Mouse (Mus musculus) macrophage (primary cell): Measurements from ENCODE around the gene Birc5. TPM values are rescaled to one million over a fixed set of nuclear protein-coding genes. Genes with fewer than 3 reads are reported as not detected.

Source experiments
- H3K27ac ChIP-seq: fragments of 350-480 bp; formaldehyde crosslinking; 2 replicates; pipeline ENCODE4 v1.9.0; 2021
- H3K36me3 ChIP-seq: fragments of 350-480 bp; formaldehyde crosslinking; 2 replicates; pipeline ENCODE4 v1.9.0; 2021; ENCODE audit errors: inconsistent target
- H3K4me3 ChIP-seq: fragments of 350-480 bp; formaldehyde crosslinking; 2 replicates; pipeline ENCODE4 v1.9.0; 2021; ENCODE audit errors: inconsistent target
- H3K79me2 ChIP-seq: fragments of 350-480 bp; formaldehyde crosslinking; 2 replicates; pipeline ENCODE4 v1.9.0; 2021; ENCODE audit errors: inconsistent target
- WGBS: methylation state at CpG from one replicate; pipeline ENCODE4 v1.1.7; 2026; ENCODE audit warnings: inconsistent platforms; ENCODE audit not compliant: missing documents; 5-methylcytosine and 5-hydroxymethylcytosine counted together
- polyA plus RNA-seq: library from polyadenylated mRNA; stranded (reverse); fragments of 250-400 nt; gene quantifications from 3 replicates; pipeline ENCODE4 v1.2.4, GENCODE M21; 2018; ENCODE audit warnings: inconsistent platforms

The Birc5 gene
- polyA plus RNA-seq, 1 experiment from 2014 or later = 21.0 TPM

DNA sequence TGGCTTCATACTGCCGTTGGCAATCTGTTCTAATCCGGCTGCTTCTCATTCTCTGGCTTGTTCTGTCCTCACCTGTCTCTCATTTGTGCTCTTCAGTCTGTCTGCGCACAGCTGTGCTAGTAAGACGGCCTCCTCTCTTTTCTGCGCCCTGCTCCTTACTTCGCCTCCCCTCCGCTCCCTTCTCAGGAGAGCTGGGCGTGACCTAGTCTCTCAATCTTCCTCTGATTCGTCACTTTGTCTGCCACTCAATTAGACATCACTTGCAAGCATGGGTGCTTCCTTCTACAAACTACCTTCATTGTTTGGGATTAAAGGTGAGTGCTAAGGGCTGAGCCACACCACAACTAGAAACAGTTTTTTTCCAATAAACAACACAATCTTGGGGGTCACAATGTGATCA is 5.2 kb downstream of the Birc5 start:
- no peak overlapping the region for H3K27ac ChIP-seq
- no peaks in the 10 kb centered on the region for H3K36me3 ChIP-seq
- H3K4me3 ChIP-seq = no peak overlapping the region
- 97% methylated on average over 9 of the region's 9 CpGs for whole genome bisulfite sequencing
- H3K79me2 ChIP-seq = peaks cover 53% of the 10 kb centered on the region

DNA sequence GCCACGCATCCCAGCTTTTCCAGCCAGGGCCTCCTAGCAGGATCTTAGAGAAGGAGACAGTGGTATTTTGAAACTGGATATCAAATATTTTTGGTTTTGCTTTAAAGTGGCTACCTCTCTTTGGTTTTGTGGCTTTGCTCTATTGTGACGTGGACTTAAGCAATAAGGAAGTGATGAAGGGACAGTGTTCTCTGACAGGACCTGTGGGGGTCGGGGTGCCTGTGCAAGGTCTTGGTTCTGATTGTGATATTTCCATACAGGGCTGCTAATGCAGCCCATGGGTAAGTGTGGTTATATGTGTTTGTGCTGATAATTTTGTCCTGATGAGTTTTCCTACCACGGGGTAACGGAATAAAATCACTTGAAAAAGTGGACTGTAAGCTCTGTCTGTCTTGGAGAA is 6.3 kb downstream of the Birc5 start:
- H3K27ac ChIP-seq = no peak overlapping the region
- 57% methylated on average over 5 of the region's 5 CpGs for WGBS
- peaks cover 42% of the 10 kb centered on the region for H3K79me2 ChIP-seq
- no peaks in the 10 kb centered on the region for H3K36me3 ChIP-seq
- no peak overlapping the region for H3K4me3 ChIP-seq

DNA sequence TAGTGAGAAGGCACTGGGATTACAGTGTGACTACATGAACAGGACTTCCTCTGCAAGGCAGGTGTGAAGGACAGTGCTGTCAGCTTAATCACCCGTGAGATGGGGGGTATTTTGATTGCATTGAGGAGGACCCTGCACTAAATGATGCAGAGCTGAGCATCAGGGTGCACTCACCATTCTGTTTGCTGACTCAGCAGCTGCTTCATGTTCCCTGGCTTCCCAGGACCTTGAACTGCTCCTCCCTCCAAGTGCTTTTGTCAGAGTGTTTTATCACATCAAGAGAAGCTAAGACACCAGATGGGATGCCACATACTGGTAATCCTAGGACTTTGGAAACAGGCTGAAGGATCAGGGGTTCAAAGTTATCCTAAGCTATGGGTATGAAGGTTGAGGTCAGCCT is 6.9 kb downstream of the Birc5 start:
- no peak overlapping the region for H3K27ac ChIP-seq
- no peak overlapping the region for H3K4me3 ChIP-seq
- peaks cover 36% of the 10 kb centered on the region for H3K79me2 ChIP-seq
- H3K36me3 ChIP-seq = no peaks in the 10 kb centered on the region
- WGBS = 85% methylated on average over 1 of the region's 1 CpGs

DNA sequence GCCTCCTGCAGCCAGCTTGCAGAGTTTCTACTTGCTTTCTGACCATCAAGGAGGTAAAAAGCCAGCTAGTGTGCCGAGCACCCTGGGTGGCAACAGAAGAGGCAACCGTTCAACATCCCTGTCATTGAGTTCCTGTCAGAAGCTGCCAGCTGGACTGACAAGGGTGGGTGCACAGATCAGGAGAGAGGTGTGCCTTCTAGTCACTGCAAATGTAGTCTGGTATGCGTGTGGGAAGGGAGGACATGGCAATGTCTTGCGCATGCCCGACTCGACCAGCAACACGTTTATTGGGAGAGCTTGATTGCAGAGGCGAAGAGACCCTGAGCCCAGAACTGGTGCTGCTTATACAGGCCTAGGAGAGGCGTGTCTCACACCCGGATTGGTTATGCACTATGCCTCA is 8.4 kb downstream of the Birc5 start:
- H3K27ac ChIP-seq = no peak overlapping the region
- H3K79me2 ChIP-seq = peaks cover 21% of the 10 kb centered on the region
- no peak overlapping the region for H3K4me3 ChIP-seq
- WGBS = 96% methylated on average over 10 of the region's 10 CpGs
- H3K36me3 ChIP-seq = no peaks in the 10 kb centered on the region

DNA sequence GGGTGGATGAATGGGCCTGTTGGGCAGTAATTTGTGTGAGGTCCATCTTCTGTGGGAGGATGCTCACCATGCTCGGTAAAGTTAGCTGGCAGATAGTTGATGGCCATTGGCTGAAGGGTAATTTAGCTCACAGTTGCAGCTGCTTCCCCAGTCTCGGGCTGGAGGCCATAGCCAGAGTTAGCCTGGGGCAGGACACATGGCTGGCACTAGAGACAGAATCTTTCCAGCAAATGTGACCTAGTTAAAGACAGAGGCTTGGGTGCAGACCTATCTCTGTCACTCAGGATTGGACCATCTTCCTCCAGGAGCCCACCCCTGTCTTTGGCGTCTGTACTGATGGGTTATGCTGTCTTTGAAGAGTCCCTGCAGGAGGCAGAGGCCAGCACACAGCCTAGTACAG is 9.3 kb downstream of the Birc5 start:
- no peak overlapping the region for H3K27ac ChIP-seq
- no peak overlapping the region for H3K4me3 ChIP-seq
- 84% methylated on average over 3 of the region's 3 CpGs for WGBS
- H3K79me2 ChIP-seq = peaks cover 12% of the 10 kb centered on the region
- no peaks in the 10 kb centered on the region for H3K36me3 ChIP-seq

DNA sequence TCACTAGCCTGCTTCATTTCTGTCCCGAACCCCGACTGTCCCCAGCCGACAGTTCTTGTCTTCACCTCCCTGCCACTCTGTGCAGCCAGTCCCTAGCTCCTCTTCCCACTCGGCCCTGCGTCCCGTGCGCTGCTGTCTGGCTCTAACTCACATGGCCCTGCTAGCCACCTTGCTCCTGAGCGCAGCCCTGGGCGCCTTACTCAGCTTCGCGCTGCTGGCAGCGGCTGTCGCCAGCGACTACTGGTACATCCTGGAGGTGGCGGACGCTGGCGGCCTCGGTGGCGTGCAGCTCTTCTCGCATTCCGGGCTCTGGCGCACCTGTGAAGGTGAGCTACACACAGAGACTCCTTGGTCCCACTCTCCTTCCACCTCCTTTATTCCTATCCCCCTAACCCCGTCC is 11.6 kb downstream of the Birc5 start, which contains the start of gene Tmem235:
Tmem235 (plus strand) TSS at position 152 of the 400 bp plus-strand sequence.
- Histone ChIP-seq H3K79me2 (no peaks in the 10 kb centered on the region), H3K36me3 (no peaks in the 10 kb centered on the region), H3K4me3 (no peak within 1 kb of the TSS), H3K27ac (no peak within 1 kb of the TSS)
- whole genome bisulfite sequencing = 11% methylated on average over 21 of the region's 23 CpGs

DNA sequence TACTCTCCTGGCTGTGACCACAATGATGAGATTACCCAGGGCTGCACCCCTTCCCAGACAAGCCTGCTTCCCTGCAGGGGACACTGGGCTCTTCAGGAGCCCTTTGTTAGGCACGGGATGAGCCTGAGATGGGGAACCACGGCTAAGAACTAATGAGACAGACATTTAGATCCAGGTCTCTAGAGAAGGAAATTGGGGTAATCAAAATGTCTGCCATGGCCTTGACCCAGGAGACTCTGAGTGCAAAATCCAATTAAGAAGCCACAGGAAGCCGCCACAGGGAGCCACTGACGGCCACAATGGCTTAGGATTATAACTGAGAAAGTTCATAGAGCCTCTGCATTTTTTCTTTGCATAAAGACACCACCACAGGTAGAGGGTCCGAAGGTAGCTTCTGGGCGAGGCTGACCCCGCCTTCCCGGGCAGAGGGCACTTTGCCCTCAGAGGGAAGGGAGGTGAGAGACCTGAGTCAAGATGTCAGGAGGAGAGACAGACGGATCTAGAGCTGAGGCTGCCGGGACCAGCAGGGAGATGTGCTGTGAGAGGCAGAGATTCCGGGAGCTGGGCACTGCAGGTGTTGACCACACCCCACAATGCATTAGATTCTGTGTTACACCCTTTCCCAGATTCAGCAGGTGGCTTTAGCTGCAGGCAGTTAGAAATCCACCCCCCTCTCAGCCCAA is 14.3 kb downstream of the Birc5 start:
- Histone ChIP-seq H3K36me3 (no peaks in the 10 kb centered on the region), H3K79me2 (no peaks in the 10 kb centered on the region), H3K4me3 (no peak overlapping the region), H3K27ac (no peak overlapping the region)
- 74% methylated on average over 11 of the region's 11 CpGs for WGBS

DNA sequence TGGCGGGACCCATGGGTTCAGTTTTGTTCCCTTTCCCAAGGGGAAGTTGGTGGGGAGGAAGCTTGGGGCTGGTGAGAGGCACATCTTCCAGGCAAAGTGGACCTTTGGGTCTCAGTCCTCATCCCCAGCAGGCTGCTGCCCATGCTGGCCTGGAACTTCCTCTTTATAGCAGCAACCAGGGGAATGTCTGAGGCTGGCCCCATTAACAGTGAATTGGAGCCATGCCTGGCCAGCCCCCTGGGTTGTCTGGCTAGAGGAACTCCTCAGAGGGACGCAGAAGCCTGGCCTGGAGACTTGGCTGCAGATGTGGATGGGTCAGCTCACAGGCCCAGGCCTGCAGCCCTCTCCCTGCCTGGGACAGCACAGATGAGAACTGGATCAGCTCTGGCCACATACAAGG is 15.8 kb downstream of the Birc5 start:
- Histone ChIP-seq H3K79me2 (no peaks in the 10 kb centered on the region), H3K4me3 (no peak overlapping the region), H3K36me3 (no peaks in the 10 kb centered on the region), H3K27ac (no peak overlapping the region)
- 17% methylated on average over 2 of the region's 2 CpGs for WGBS

DNA sequence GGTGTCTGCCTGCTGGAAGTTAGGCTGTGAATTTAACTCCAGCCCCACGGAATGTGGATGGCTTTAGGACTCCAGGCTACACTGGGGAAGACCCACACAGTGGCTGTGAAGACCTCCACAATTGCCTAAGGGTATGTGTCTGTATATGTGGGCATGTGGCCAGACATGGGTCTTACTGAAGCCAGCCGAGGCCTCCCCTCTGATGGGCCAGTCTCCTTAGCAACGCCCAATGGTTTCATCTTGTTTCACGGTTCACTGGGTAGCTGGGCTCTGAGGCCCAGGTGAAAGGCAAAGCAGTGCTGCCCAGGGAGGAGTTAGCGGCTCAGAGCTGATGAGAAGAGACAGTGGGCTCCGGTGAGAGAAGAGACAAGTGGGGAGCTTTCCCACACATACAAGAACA is 16.9 kb downstream of the Birc5 start:
- 98% methylated on average over 6 of the region's 6 CpGs for WGBS
- no peaks in the 10 kb centered on the region for H3K79me2 ChIP-seq
- H3K27ac ChIP-seq = no peak overlapping the region
- H3K36me3 ChIP-seq = no peaks in the 10 kb centered on the region
- H3K4me3 ChIP-seq = no peak overlapping the region

DNA sequence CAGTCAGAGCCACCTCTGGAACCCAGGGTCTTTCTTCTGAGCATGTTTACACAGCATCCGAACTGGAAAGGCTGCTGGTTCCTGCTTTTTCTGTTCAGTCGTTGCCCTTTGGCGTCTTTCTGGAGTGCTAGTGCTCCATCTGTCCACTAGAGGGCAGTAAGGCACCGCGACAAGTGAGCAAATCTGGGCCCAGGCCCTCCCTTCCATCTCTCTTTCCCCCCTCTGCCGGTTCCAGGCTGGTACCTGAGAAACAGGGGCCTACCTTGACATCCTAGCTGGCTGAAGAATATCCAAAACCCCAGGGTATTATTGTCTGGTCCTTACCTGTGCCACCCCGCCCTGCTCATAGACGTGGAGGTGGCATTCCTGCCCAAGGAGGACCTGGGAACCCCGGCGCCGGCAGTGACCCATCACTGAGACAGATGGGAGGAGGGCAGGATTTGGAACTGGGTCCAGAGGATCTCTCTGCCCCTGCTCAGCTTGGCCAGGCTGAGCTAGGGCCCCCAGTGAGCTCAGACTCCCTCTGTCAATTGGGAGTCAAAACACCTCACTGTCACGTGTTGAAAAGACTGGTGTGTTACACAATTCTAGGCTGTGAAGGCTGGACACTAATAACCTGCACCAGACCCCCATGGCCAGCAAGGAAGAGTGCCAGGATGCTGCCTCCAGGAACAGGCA is 21.8 kb downstream of the Birc5 start:
- H3K79me2 ChIP-seq = no peaks in the 10 kb centered on the region
- no peak overlapping the region for H3K27ac ChIP-seq
- H3K4me3 ChIP-seq = no peak overlapping the region
- H3K36me3 ChIP-seq = no peaks in the 10 kb centered on the region
- 47% methylated on average over 12 of the region's 12 CpGs for WGBS

DNA sequence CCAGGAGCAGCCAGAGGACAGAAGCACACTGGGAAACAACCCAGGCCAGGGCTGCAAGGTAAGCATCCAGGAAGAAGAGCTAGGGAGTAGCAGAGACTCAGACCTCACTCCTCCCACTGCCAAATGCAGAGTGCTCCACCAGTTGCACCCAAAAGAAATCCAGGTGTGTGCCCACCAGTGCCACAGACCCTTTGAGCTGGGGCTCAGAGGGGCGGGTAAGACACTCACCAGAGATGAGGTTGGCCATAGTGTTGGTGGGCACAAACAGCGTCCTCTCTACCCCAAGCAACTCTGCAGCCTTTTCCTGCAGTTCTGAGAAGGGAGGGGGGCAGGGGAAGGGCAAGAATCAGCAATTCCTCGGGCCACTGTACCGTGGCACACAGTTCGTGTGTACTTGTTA is 22.3 kb downstream of the Birc5 start:
- Histone ChIP-seq H3K36me3 (no peaks in the 10 kb centered on the region), H3K4me3 (no peak overlapping the region), H3K79me2 (no peaks in the 10 kb centered on the region), H3K27ac (no peak overlapping the region)
- WGBS = 67% methylated on average over 5 of the region's 5 CpGs

DNA sequence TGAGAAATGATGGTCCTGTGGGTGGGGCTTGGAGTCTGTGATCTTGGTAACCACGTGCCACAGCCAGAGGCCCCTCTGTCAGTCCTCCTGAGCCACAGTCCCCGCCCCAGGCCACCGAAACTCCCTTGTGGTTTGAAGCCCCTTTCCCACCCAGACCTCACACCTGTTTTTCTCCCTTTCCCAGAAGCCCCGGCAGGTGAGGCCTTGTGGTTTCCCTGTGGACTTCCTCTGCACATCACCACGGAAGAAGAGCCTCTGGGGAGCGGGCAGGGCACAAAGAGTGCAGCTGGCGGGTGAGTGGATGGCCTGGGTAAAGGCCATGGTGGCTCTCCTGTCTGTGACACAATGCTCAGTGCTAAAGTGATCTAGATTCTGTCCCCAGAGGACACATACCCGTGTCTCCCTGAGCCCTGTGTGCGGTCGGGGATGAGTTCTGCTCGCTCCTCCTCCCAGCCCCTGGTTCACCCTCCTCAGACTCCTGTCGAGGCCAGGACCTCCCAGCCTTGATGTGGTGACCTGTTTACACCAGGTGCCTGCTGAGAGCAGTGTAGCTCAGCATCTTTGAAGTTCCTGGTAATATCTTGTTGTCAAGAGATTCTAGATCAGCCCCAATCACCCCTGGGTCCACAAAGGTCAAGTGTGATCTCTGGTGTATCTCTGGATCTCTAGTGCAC is 23.0 kb downstream of the Birc5 start:
- Histone ChIP-seq H3K4me3 (no peak overlapping the region; the same call in 1 of the 2 replicates), H3K27ac (no peak overlapping the region), H3K79me2 (no peaks in the 10 kb centered on the region), H3K36me3 (no peaks in the 10 kb centered on the region)
- WGBS = 45% methylated on average over 12 of the region's 12 CpGs

DNA sequence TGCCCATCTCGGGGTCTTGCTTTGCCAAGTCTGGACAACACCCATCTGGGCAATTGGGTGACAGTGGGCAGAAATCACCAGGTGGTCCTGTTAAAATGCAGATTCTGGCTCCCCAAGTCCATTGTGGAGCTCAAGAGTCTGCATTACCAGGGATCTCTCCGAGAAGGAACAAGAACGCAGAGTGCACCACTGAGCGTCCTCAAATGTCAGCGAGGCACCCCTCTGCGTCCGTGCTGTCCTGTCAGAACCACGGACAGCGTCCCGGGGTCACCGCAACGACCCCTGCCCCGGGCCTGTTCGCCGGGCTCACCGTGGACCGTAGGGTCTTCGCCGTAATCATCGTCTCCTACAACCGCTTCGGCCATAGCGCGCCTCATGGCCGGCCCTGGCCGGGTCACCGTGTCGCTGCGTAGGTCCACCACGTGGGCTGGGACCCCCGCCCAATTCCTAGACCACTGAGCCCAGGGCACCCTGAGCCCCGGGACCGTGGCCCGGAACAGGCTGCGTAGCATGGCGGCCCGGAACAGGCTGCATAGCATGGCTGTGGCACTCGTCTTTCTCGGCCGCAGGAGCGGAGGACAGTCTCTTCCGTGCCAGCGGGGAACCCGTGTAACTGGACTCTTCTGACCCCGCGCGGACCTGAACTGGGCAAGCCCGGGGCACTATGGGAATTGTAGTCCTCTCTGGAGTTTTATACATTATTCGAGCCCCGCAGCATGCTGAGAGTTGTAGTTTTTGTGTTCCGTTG is 24.0 kb downstream of the Birc5 start, which contains the start of gene Tha1:
Tha1 (minus strand) TSS at position 621 of the 748 bp plus-strand sequence.
- Histone ChIP-seq H3K36me3 (no peaks in the 10 kb centered on the region), H3K79me2 (no peaks in the 10 kb centered on the region), H3K4me3 (peak within 1 kb of the TSS; percentile 25), H3K27ac (no peak within 1 kb of the TSS)
- whole genome bisulfite sequencing = 1% methylated on average over 47 of the region's 51 CpGs

DNA sequence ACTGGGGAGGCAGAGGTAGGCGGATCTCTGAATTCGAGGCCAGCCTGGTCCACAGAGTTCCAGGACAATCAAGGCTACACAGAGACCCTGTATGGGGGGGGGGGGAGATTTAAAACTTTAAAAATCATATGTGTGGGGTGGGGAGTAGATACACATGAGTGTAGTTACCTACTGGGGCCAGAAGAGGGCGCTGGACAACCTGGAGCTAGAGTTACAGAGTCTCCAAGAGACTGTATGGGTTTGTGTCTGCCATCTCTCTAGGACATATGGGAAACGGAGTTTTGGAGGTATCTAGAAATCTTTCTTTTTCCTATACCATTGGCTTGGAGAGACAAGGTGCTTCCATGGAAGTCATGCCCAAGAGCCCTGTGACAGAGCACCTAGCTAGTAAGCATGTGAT is 25.4 kb downstream of the Birc5 start:
- Histone ChIP-seq H3K27ac (no peak overlapping the region), H3K36me3 (no peaks in the 10 kb centered on the region), H3K4me3 (no peak overlapping the region), H3K79me2 (no peaks in the 10 kb centered on the region)
- WGBS = 65% methylated on average over 4 of the region's 4 CpGs
